Mouse (Mus musculus): ENCODE data around the gene S100a6. TPM values are rescaled to one million over a fixed set of nuclear protein-coding genes. Genes with fewer than 3 reads are reported as not detected.

The S100a6 gene
- polyA plus RNA-seq, 1 experiment from 2014 or later: 25.4 TPM

- ATAC-seq (ENCODE audit: insufficient number of reproducible peaks, insufficient read depth, low FRiP score, low TSS enrichment, low read depth): no peak
- Histone ChIP-seq H3K36me3 (no peaks in the 10 kb centered on the region), H3K4me3 (replicated peaks) (no peak overlapping the region), H3K27me3 (no peaks in the 10 kb centered on the region), H3K4me2 (no peak overlapping the region), H3K27ac (no peak overlapping the region), H3K4me1 (replicated peaks) (peaks cover 11% of the 10 kb centered on the region), H3K9ac (replicated peaks) (no peak overlapping the region), H3K9me3 (no peaks in the 10 kb centered on the region)
- 82% methylated on average over 9 of the region's 9 CpGs for WGBS
These were observed 13.8 kb downstream of the S100a6 start for GRCm38 (mm10) chr3:90626266-90627021.

DNA sequence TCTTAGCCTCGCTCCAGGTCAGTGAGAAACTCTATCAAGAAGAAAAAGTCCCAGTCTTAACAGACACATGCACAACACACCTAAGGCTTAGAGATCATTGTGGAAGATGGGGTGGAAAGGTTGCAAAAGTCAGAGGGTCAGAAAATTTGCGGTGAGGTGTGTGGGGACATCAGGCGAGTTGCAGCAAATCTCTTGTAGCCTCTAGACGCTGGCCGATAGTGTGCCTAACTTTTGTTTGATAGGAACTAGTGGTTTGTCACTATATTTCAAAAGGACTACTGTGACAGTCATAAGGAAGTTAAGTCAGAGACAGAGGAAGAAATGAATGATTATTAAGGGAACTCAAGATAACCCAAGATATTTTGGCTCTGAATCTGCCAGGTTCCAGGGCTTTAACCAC is 14.7 kb downstream of the S100a6 start:
- no peak overlapping the region for H3K9ac ChIP-seq (replicated peaks)
- no peak overlapping the region for H3K4me2 ChIP-seq
- ATAC-seq (ENCODE audit: insufficient number of reproducible peaks, insufficient read depth, low FRiP score, low TSS enrichment, low read depth): no peak
- H3K36me3 ChIP-seq: no peaks in the 10 kb centered on the region
- no peaks in the 10 kb centered on the region for H3K27me3 ChIP-seq
- H3K27ac ChIP-seq: no peak overlapping the region
- H3K4me1 ChIP-seq (replicated peaks): peaks cover 11% of the 10 kb centered on the region
- H3K4me3 ChIP-seq (replicated peaks): no peak overlapping the region
- 90% methylated on average over 5 of the region's 5 CpGs for WGBS
- H3K9me3 ChIP-seq: no peaks in the 10 kb centered on the region

DNA sequence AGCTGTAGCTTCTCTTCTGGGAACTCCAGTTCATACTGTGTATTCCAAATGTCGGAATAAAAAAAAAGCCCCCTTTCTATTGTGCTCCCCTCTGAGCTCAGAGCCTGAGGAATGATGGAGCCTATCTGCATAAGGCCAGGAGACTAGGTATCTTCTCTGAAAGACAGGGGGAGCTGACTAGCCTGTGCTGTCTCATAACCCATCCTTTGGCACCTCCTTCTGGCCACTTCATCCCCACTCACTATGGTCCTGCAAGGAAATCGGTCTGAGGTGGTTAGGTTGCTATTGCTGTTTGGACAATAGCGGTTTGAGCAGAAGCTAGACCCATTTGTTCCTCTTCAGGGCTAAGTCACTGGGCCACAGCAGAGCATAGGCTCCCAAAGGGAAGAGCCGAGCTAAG is 15.1 kb downstream of the S100a6 start:
- H3K4me3 ChIP-seq (replicated peaks): no peak overlapping the region
- H3K9ac ChIP-seq (replicated peaks): no peak overlapping the region
- H3K4me1 ChIP-seq (replicated peaks): peaks cover 11% of the 10 kb centered on the region
- H3K9me3 ChIP-seq: no peaks in the 10 kb centered on the region
- no peak overlapping the region for H3K4me2 ChIP-seq
- 58% methylated on average over 4 of the region's 4 CpGs for WGBS
- H3K27me3 ChIP-seq: no peaks in the 10 kb centered on the region
- no peak for ATAC-seq (ENCODE audit: insufficient number of reproducible peaks, insufficient read depth, low FRiP score, low TSS enrichment, low read depth)
- H3K36me3 ChIP-seq: no peaks in the 10 kb centered on the region
- H3K27ac ChIP-seq: no peak overlapping the region

DNA sequence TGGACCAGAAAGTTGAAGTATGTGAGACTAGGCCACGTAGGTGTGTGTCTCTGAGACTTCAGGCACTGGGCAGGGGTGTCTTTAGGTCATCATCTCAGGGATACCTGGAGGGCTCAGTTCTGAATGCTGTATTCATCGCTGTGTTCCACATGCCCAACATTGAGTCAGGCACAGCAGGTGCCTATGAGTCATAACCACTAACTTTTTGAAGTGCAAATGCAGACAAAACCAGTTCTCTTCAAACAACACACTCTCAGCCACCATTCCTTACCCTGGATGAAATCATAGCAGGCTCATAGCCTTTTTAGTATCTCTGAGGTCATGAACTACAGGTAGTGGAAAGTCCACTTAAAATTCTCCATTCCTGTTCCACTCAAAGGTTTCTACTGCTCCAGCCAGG is 16.6 kb downstream of the S100a6 start:
- Histone ChIP-seq H3K9ac (replicated peaks) (no peak overlapping the region), H3K4me1 (replicated peaks) (no peaks in the 10 kb centered on the region), H3K9me3 (no peaks in the 10 kb centered on the region), H3K27ac (no peak overlapping the region), H3K4me2 (no peak overlapping the region), H3K36me3 (no peaks in the 10 kb centered on the region), H3K4me3 (replicated peaks) (no peak overlapping the region), H3K27me3 (no peaks in the 10 kb centered on the region)
- WGBS: 68% methylated on average over 2 of the region's 2 CpGs
- no peak for ATAC-seq (ENCODE audit: insufficient number of reproducible peaks, insufficient read depth, low FRiP score, low TSS enrichment, low read depth)

DNA sequence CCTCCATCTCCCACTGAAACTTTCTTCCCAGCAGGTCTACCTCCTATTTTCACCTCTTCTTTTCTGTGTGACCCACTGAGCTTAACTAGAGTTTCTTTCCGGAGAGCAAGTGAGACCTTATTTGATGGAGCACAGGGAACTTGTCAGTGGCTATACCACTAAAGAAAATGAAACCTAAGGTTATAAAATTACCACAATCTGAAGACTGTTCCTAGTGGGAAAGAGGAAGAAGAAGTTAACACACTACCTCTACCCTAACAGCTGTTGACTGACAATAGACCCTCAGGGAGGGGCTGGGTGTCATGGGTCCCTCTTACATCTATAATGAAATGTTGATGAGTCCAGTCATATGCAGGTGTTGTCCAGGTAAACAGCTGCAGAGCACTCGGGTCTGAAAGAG is 19.3 kb downstream of the S100a6 start:
- no peak overlapping the region for H3K27ac ChIP-seq
- H3K9ac ChIP-seq (replicated peaks): no peak overlapping the region
- H3K4me1 ChIP-seq (replicated peaks): no peaks in the 10 kb centered on the region
- 78% methylated on average over 2 of the region's 2 CpGs for WGBS
- no peaks in the 10 kb centered on the region for H3K36me3 ChIP-seq
- H3K9me3 ChIP-seq: no peaks in the 10 kb centered on the region
- no peak overlapping the region for H3K4me2 ChIP-seq
- H3K4me3 ChIP-seq (replicated peaks): no peak overlapping the region
- no peak for ATAC-seq (ENCODE audit: insufficient number of reproducible peaks, insufficient read depth, low FRiP score, low TSS enrichment, low read depth)
- peaks cover 2% of the 10 kb centered on the region; the same call in 1 of the 2 replicates for H3K27me3 ChIP-seq

GRCm38 (mm10) chr3:90638511-90639275 is 26.0 kb downstream of the S100a6 start:
- no peak overlapping the region for H3K4me2 ChIP-seq
- H3K4me3 ChIP-seq (replicated peaks): no peak overlapping the region
- no peaks in the 10 kb centered on the region for H3K4me1 ChIP-seq (replicated peaks)
- H3K27me3 ChIP-seq: peaks cover 2% of the 10 kb centered on the region; the same call in 1 of the 2 replicates
- no peak overlapping the region for H3K9ac ChIP-seq (replicated peaks)
- WGBS: 53% methylated on average over 1 of the region's 1 CpGs
- ATAC-seq (ENCODE audit: insufficient number of reproducible peaks, insufficient read depth, low FRiP score, low TSS enrichment, low read depth): no peak
- no peaks in the 10 kb centered on the region for H3K9me3 ChIP-seq
- H3K36me3 ChIP-seq: no peaks in the 10 kb centered on the region
- H3K27ac ChIP-seq: no peak overlapping the region

- Histone ChIP-seq H3K4me2 (no peak overlapping the region), H3K4me1 (replicated peaks) (no peaks in the 10 kb centered on the region), H3K4me3 (replicated peaks) (no peak overlapping the region), H3K9me3 (no peaks in the 10 kb centered on the region), H3K36me3 (no peaks in the 10 kb centered on the region), H3K27ac (no peak overlapping the region), H3K27me3 (peaks cover 2% of the 10 kb centered on the region; the same call in 1 of the 2 replicates), H3K9ac (replicated peaks) (no peak overlapping the region)
- WGBS: 52% methylated on average over 7 of the region's 7 CpGs
- no peak for ATAC-seq (ENCODE audit: insufficient number of reproducible peaks, insufficient read depth, low FRiP score, low TSS enrichment, low read depth)
These were observed 27.0 kb downstream of the S100a6 start for GRCm38 (mm10) chr3:90639511-90640154.

- Histone ChIP-seq H3K9ac (replicated peaks) (no peak overlapping the region), H3K4me1 (replicated peaks) (no peaks in the 10 kb centered on the region), H3K4me3 (replicated peaks) (no peak overlapping the region), H3K36me3 (no peaks in the 10 kb centered on the region), H3K27me3 (0 out of 2 replicates have a peak, but pooled peaks cover under 1% of the 10 kb centered on the region), H3K27ac (no peak overlapping the region), H3K9me3 (no peaks in the 10 kb centered on the region), H3K4me2 (no peak overlapping the region)
- 79% methylated on average over 7 of the region's 7 CpGs for WGBS
- no peak for ATAC-seq (ENCODE audit: insufficient number of reproducible peaks, insufficient read depth, low FRiP score, low TSS enrichment, low read depth)
These were observed 28.3 kb downstream of the S100a6 start for GRCm38 (mm10) chr3:90640981-90641380.

GRCm38 (mm10) chr3:90644220-90644619 is 31.5 kb downstream of the S100a6 start:
- Histone ChIP-seq H3K27me3 (no peaks in the 10 kb centered on the region), H3K4me1 (replicated peaks) (no peaks in the 10 kb centered on the region), H3K4me2 (no peak overlapping the region), H3K4me3 (replicated peaks) (no peak overlapping the region), H3K9ac (replicated peaks) (no peak overlapping the region), H3K9me3 (no peaks in the 10 kb centered on the region), H3K36me3 (no peaks in the 10 kb centered on the region), H3K27ac (no peak overlapping the region)
- ATAC-seq (ENCODE audit: insufficient number of reproducible peaks, insufficient read depth, low FRiP score, low TSS enrichment, low read depth): no peak
- 56% methylated on average over 3 of the region's 3 CpGs for WGBS

DNA sequence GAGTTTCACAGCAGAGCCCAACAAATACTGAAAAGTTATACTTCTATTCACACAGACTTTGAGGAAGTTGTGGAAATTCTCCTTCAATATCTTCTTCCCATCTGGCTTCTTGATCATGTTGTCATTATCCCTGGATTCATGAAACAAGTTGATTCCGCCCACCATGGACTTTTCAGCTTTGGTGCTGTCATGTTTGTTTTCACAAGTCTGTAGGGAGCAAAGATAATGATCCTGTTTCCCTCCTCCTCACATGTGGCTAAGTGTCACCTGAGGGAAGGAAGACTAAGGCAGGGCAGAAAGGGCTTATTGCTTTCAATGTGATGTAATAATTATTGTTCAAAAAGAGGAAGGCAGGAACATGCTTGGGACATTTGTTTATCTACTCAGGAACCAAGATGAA is 34.6 kb downstream of the S100a6 start:
- Histone ChIP-seq H3K27ac (no peak overlapping the region), H3K36me3 (no peaks in the 10 kb centered on the region), H3K9ac (replicated peaks) (no peak overlapping the region), H3K4me3 (replicated peaks) (no peak overlapping the region), H3K9me3 (no peaks in the 10 kb centered on the region), H3K4me1 (replicated peaks) (no peaks in the 10 kb centered on the region), H3K27me3 (no peaks in the 10 kb centered on the region), H3K4me2 (no peak overlapping the region)
- 80% methylated on average over 1 of the region's 1 CpGs for WGBS
- ATAC-seq (ENCODE audit: insufficient number of reproducible peaks, insufficient read depth, low FRiP score, low TSS enrichment, low read depth): no peak

DNA sequence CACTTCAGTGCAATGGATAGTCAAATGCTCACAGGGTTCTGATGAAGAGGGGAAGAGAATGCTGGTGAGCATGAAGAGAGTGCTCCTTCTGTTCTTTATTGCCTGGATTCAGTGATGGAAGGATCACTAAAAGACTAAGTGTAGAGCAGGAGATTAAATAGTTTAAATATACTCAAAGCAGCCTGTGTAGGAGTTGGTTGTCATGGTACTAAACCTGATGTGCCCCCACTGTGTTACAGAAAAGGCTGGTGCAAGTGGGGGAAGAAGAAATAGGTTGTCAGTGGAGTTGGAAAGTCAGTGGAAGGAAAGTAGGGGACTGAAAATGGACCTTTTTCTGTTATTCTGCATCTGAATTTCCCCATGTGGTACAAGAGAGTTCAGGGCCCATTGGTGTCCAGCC is 36.3 kb downstream of the S100a6 start:
- Histone ChIP-seq H3K36me3 (no peaks in the 10 kb centered on the region), H3K9ac (replicated peaks) (no peak overlapping the region), H3K27me3 (peaks cover 10% of the 10 kb centered on the region; the same call in 1 of the 2 replicates), H3K27ac (no peak overlapping the region), H3K9me3 (no peaks in the 10 kb centered on the region), H3K4me3 (replicated peaks) (no peak overlapping the region), H3K4me1 (replicated peaks) (no peaks in the 10 kb centered on the region), H3K4me2 (no peak overlapping the region)
- ATAC-seq (ENCODE audit: insufficient number of reproducible peaks, insufficient read depth, low FRiP score, low TSS enrichment, low read depth): no peak
